ENCODE assay signal across 21 mouse cellular contexts in the genomic region with DNA sequence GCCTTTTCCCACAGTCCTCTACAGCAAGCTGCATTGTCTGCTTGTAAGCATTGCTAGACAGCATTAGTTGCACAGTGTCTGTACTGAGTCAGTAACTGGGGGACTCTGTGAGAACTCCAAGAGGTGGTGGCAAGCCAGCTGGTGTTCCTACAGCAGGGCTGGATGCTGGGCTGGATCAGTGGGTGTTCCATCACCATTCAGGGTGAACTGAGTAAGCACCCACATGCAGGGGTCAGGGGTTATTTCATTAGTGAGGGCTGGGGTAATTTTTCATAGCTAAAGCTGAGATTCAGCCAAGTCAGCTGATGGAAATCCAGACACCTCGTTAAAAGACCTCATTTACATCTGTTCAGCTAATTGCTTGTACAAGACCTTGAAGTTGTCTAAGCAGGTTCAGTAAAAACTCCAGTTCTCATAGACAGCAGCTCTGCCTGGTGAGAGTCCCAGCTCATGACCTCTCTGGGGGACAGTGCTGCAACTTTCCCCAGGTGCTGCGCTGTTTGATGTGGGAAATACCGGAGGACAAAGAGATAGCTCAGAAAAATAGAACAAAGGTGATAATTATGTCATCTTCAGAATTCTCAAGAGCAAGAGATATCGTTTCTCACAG.
DNase-seq lines count a peak whose midpoint lies in the region; ATAC-seq and TF ChIP-seq lines count a peak whose summit lies in the region.
"Had no signal": no experiment of that assay in that cellular context is flagged by ENCODE, and none has a peak within 500 bp of the region (broad histone marks: within the 10 kb centered on the region; RNA-seq: fewer than 3 reads in every experiment).

No protein-coding gene starts in this region.

- no peak for DNase-seq in hindbrain, postnatal 0 days (ENCODE audit: low spot score)
- DNase-seq in midbrain, embryonic 11.5 days (ENCODE audit: low spot score, missing footprints) = no peak
- no peak for DNase-seq in midbrain, embryonic 10.5 days (ENCODE audit: low spot score)
- DNase-seq in embryonic facial prominence, embryonic 14.5 days (ENCODE audit: low spot score) = no peak
- DNase-seq in urinary bladder, adult 18-20 months (ENCODE audit: low spot score in 2 of 2) = no peak
- no peak for DNase-seq in cerebellum, adult 8-10 months
- DNase-seq: adrenal gland, postnatal 36 days; B cell, adult 2 months; cerebellum, adult 2 months; gastrocnemius, postnatal 36 days; kidney, postnatal 10 days; liver, embryonic 13.5 days; lung, embryonic 14.5 days; lung, postnatal 36 days; right cerebral cortex, postnatal 4 days had no signal

- WGBS in hindbrain, embryonic 13.5 days = 66% methylated on average over 4 of the region's 4 CpGs
- WGBS in hindbrain, postnatal 0 days = 57% methylated on average over 4 of the region's 4 CpGs
- 92% methylated on average over 4 of the region's 4 CpGs for WGBS in midbrain, embryonic 11.5 days
- WGBS in midbrain, embryonic 10.5 days = 85% methylated on average over 4 of the region's 4 CpGs
- WGBS in embryonic facial prominence, embryonic 14.5 days = 75% methylated on average over 4 of the region's 4 CpGs
- 30% methylated on average over 4 of the region's 4 CpGs for WGBS in forebrain, embryonic 15.5 days

- no peak overlapping the region for H3K9ac ChIP-seq in hindbrain, embryonic 13.5 days
- no peak overlapping the region for H3K9ac ChIP-seq in hindbrain, postnatal 0 days (replicated peaks; ENCODE audit: low read length)
- H3K9ac ChIP-seq in midbrain, embryonic 11.5 days (ENCODE audit: low read length) = no peak overlapping the region
- H3K9ac ChIP-seq in embryonic facial prominence, embryonic 14.5 days (ENCODE audit: low read depth, low read length) = no peak overlapping the region
- no peak overlapping the region for H3K9ac ChIP-seq in forebrain, embryonic 15.5 days (replicated peaks)
- H3K9ac ChIP-seq: intestine, embryonic 15.5 days; limb, embryonic 13.5 days; liver, embryonic 13.5 days; lung, embryonic 14.5 days; neural tube, embryonic 15.5 days had no signal

- 0 out of 2 replicates have a peak overlapping the region, but pooled peaks have one; percentile 8 for H3K27ac ChIP-seq in hindbrain, embryonic 13.5 days
- H3K27ac ChIP-seq in hindbrain, postnatal 0 days = no peak overlapping the region
- no peak overlapping the region for H3K27ac ChIP-seq in midbrain, embryonic 11.5 days (ENCODE audit: low read depth, low read length)
- H3K27ac ChIP-seq in midbrain, embryonic 10.5 days (replicated peaks) = no peak overlapping the region
- H3K27ac ChIP-seq in embryonic facial prominence, embryonic 14.5 days (replicated peaks; ENCODE audit: low read depth, low read length) = no peak overlapping the region
- no peak overlapping the region for H3K27ac ChIP-seq in forebrain, embryonic 15.5 days (replicated peaks)
- H3K27ac ChIP-seq: intestine, embryonic 15.5 days; limb, embryonic 13.5 days; liver, embryonic 13.5 days; neural tube, embryonic 15.5 days had no signal

- H3K4me1 ChIP-seq in hindbrain, embryonic 13.5 days (replicated peaks) = 0 out of 2 replicates have a peak, but pooled peaks cover 7% of the 10 kb centered on the region
- no peaks in the 10 kb centered on the region for H3K4me1 ChIP-seq in hindbrain, postnatal 0 days (ENCODE audit: insufficient read depth, low read length)
- H3K4me1 ChIP-seq in midbrain, embryonic 11.5 days (ENCODE audit: control insufficient read depth, insufficient read depth, low read length) = no peaks in the 10 kb centered on the region
- no peaks in the 10 kb centered on the region; the same call in 1 of the 2 replicates for H3K4me1 ChIP-seq in midbrain, embryonic 10.5 days
- no peaks in the 10 kb centered on the region for H3K4me1 ChIP-seq in embryonic facial prominence, embryonic 14.5 days (ENCODE audit: control insufficient read depth, insufficient read depth, low read length)
- peaks cover 8% of the 10 kb centered on the region; the same call in 1 of the 2 replicates for H3K4me1 ChIP-seq in forebrain, embryonic 15.5 days
- H3K4me1 ChIP-seq: intestine, embryonic 15.5 days; liver, embryonic 13.5 days had no signal

- TF ChIP-seq CTCF in hindbrain, postnatal 0 days (IDR thresholded peaks at IDR 0.05; ENCODE audit: low read depth) = no peak

- ATAC-seq in hindbrain, embryonic 13.5 days (ENCODE audit: low FRiP score) = peak; percentile 57; the same call in 1 of the 2 replicates
- ATAC-seq in hindbrain, postnatal 0 days = no peak
- ATAC-seq in midbrain, embryonic 11.5 days (ENCODE audit: low FRiP score) = 0 out of 2 replicates have a peak, but pooled peaks have one; percentile 35
- ATAC-seq in embryonic facial prominence, embryonic 14.5 days (ENCODE audit: low read depth) = peak; percentile 63; the same call in 1 of the 2 replicates
- ATAC-seq in forebrain, embryonic 15.5 days (replicated peaks) = peak; percentile 66
- ATAC-seq: intestine, embryonic 15.5 days had no signal

- H3K36me3 ChIP-seq in hindbrain, embryonic 13.5 days = no peaks in the 10 kb centered on the region
- H3K36me3 ChIP-seq in hindbrain, postnatal 0 days (ENCODE audit: insufficient read depth, low read length) = no peaks in the 10 kb centered on the region
- H3K36me3 ChIP-seq in midbrain, embryonic 11.5 days (ENCODE audit: control insufficient read depth, insufficient read depth, low read length) = no peaks in the 10 kb centered on the region
- no peaks in the 10 kb centered on the region for H3K36me3 ChIP-seq in midbrain, embryonic 10.5 days
- H3K36me3 ChIP-seq in embryonic facial prominence, embryonic 14.5 days (ENCODE audit: control insufficient read depth, insufficient read depth, low read length) = no peaks in the 10 kb centered on the region
- H3K36me3 ChIP-seq in forebrain, embryonic 15.5 days = no peaks in the 10 kb centered on the region
- H3K36me3 ChIP-seq: intestine, embryonic 15.5 days; limb, embryonic 13.5 days; liver, embryonic 13.5 days; neural tube, embryonic 15.5 days had no signal

- no peaks in the 10 kb centered on the region for H3K9me3 ChIP-seq in hindbrain, embryonic 13.5 days
- no peaks in the 10 kb centered on the region for H3K9me3 ChIP-seq in hindbrain, postnatal 0 days (ENCODE audit: low read length)
- H3K9me3 ChIP-seq in midbrain, embryonic 11.5 days (ENCODE audit: control insufficient read depth, low read length) = no peaks in the 10 kb centered on the region
- no peaks in the 10 kb centered on the region for H3K9me3 ChIP-seq in midbrain, embryonic 10.5 days (replicated peaks)
- H3K9me3 ChIP-seq in embryonic facial prominence, embryonic 14.5 days (ENCODE audit: control insufficient read depth, low read length) = no peaks in the 10 kb centered on the region
- H3K9me3 ChIP-seq in forebrain, embryonic 15.5 days = no peaks in the 10 kb centered on the region
- H3K9me3 ChIP-seq: intestine, embryonic 15.5 days; limb, embryonic 13.5 days; liver, embryonic 13.5 days; neural tube, embryonic 15.5 days had no signal

- H3K4me3 ChIP-seq in hindbrain, embryonic 13.5 days = no peak overlapping the region
- no peak overlapping the region for H3K4me3 ChIP-seq in hindbrain, postnatal 0 days (ENCODE audit: low read length)
- no peak overlapping the region for H3K4me3 ChIP-seq in midbrain, embryonic 11.5 days (ENCODE audit: low read depth, low read length)
- no peak overlapping the region for H3K4me3 ChIP-seq in midbrain, embryonic 10.5 days
- H3K4me3 ChIP-seq in embryonic facial prominence, embryonic 14.5 days (ENCODE audit: low read depth, low read length) = no peak overlapping the region
- H3K4me3 ChIP-seq in forebrain, embryonic 15.5 days = no peak overlapping the region
- H3K4me3 ChIP-seq: erythroblast, embryonic 14.5 days; intestine, embryonic 15.5 days; limb, embryonic 13.5 days; liver, embryonic 13.5 days; neural tube, embryonic 15.5 days had no signal

- H3K4me2 ChIP-seq in hindbrain, embryonic 13.5 days = no peak overlapping the region
- no peak overlapping the region for H3K4me2 ChIP-seq in hindbrain, postnatal 0 days (ENCODE audit: low read depth, low read length)
- no peak overlapping the region for H3K4me2 ChIP-seq in midbrain, embryonic 11.5 days
- H3K4me2 ChIP-seq in embryonic facial prominence, embryonic 14.5 days (ENCODE audit: low read depth, low read length) = no peak overlapping the region
- no peak overlapping the region for H3K4me2 ChIP-seq in forebrain, embryonic 15.5 days (replicated peaks)
- H3K4me2 ChIP-seq: intestine, embryonic 15.5 days; limb, embryonic 13.5 days; liver, embryonic 13.5 days; lung, embryonic 14.5 days; neural tube, embryonic 15.5 days had no signal

- no peaks in the 10 kb centered on the region for H3K27me3 ChIP-seq in hindbrain, embryonic 13.5 days
- H3K27me3 ChIP-seq in hindbrain, postnatal 0 days (ENCODE audit: insufficient read depth, low read length) = no peaks in the 10 kb centered on the region
- H3K27me3 ChIP-seq in midbrain, embryonic 11.5 days (ENCODE audit: control insufficient read depth, insufficient read depth, low read length) = no peaks in the 10 kb centered on the region
- H3K27me3 ChIP-seq in midbrain, embryonic 10.5 days (ENCODE audit: low read depth, poor library complexity, severe bottlenecking) = no peaks in the 10 kb centered on the region
- H3K27me3 ChIP-seq in embryonic facial prominence, embryonic 14.5 days (replicated peaks; ENCODE audit: control insufficient read depth, insufficient read depth, low read length) = no peaks in the 10 kb centered on the region
- no peaks in the 10 kb centered on the region for H3K27me3 ChIP-seq in forebrain, embryonic 15.5 days
- H3K27me3 ChIP-seq: intestine, embryonic 15.5 days; limb, embryonic 13.5 days; liver, embryonic 13.5 days; neural tube, embryonic 15.5 days had no signal
